Mouse (Mus musculus) erythroblast, adult 5-6 weeks (primary cell): ENCODE data around the gene Rnaseh2b. TPM values are rescaled to one million over a fixed set of nuclear protein-coding genes. Genes with fewer than 3 reads are reported as not detected.

Source experiments
- ATAC-seq: replicated peaks from 2 replicates; pipeline ENCODE4 v1.8.0; 2016; ENCODE audit warnings: moderate number of reproducible peaks, mild to moderate bottlenecking, moderate TSS enrichment, inconsistent platforms; ENCODE audit not compliant: poor library complexity, low FRiP score, severe bottlenecking
- total RNA-seq, 2 experiments: library from RNA; stranded (forward) in 1 of 2; stranded (reverse) in 1 of 2; fragments of 150-400 nt in 1 of 2; fragments of 200-764, 138-1000 nt in 1 of 2; gene quantifications; 2 replicates each; pipeline versions ENCODE4 v1.2.3 to v1.2.4; 2015 to 2017; ENCODE audit warnings: low replicate concordance in 2 of 2

Gene Rnaseh2b
- total RNA-seq, 2 experiments from 2014 or later: 22.2 to 24.4 TPM

DNA sequence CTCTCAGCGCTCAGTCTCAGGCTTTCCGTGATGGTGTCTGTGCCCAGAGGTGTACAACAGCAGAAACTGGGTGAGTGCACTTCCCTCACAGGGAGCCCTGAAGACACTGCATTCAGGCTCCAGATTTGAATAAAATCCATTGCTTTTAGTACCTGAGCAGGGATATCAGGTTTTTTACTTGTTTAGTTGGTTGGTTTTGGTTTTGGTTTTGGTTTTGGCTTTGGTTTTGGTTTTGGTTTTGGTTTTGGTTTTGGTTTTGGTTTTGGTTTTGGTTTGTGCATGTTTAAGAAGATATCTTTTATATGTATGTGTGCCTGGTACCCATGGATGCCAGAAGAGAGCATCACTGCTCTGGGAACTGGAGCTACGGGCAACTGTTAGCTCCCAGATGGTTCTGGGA, 58.5 kb downstream of the Rnaseh2b start:
- no peak for ATAC-seq

DNA sequence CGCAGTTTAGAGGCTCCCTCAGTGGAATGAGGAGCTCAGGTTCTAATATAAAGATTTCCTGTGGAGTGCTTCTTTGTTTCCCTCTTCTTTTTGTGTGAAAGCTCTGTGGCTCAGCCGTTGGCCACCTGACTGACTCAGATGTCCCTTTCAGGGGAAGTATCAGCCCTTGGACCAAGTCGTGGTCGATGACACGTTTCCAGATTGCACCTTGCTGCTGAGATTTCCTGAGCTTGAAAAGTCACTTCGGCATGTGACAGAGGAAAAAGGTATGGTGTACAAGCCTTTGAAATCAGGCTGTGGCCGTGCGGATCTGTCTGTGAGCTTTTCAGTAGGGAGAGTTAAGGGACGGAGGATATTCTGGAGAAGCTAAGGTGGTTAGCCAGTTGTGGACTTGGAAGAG, 61.0 kb downstream of the Rnaseh2b start:
- ATAC-seq: no peak

DNA sequence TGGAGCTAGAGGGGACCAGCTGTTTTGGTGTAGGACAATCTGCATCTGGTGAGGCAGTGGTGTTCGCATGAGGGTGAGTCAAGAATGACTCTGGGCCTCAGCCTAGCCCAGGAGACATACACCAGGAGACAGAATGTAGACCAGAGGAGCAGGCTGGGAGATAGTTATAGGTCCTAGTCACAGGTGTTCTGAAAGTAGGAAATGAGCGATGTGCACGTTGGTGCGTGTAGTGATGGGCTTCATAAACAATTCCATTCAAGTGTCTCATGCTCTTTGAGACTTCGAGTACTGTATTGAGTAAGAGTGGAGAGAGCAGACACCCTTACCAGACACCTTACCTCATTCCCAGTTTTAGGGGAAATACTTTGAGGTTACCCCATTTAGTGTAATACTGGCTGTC, 61.4 kb downstream of the Rnaseh2b start:
- no peak for ATAC-seq

DNA sequence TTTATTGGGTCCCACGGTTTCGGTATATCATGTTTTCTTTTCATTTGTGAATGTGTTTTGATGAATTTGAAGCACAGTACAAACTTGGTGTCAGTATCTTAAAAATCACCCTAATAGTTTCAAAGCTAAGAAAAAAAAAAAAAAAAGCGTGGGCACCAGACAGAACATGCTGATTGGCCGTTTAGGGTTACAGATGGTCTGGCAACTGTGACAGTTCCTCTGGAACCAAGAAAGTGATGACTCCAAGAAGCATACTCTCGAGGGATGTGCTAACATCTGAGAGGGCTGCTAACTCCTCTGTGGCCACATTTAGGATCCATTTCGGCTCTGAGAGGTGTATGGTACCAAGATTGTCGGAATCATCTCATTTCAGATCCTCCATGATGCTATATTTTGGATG, 62.8 kb downstream of the Rnaseh2b start:
- no peak for ATAC-seq

DNA sequence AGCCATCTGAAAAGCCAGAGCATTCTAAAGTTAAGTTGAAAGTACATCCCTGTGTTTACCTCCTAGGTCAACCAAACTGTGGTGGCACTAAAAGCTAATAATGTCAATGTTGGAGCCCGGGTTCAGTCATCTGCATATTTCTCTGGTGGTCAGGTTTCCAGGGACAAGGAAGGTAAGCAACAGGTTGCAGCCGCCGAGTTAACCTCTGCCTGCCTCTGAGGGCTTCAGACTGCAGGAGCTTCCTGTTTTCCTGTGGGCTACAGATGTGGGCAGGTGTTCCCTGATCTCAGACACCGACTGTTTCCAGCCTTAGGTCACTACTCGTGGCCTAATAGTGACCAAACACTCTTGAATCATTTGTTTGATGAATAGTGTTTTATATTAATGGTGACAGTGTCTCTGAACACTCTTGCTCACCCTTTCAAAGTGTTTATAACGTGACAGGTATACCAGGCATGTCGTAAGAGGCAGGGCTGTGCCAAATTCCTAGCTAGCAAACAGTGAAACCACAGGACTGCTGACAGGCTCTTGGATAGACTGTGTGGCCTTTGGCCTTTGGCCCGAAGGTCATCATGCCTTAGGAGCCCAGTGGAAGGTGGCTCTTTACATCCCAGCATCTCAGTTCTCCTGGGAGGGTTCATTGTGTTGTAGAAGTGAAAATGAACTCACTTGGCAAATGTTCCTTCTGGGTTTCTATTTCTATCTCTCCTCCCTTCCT, 69.0 kb downstream of the Rnaseh2b start:
- no peak for ATAC-seq

DNA sequence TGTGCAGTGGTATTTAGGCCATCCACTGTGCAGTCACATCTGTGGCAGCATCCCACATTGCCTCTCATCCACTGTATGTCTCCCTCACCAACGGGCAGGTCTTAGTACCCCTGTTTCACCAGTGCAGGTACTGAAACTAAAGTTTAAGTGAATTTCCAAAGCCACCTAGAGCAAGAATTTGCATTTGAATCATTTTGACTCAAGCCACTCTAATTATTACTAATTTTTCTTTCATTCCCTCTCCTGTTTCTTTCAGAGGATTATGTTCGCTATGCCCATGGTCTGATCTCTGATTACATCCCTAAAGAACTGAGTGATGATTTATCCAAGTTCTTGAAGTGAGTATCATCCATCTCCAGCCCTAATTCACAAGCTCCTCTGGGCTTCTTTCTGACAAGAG, 71.4 kb downstream of the Rnaseh2b start:
- ATAC-seq: no peak

DNA sequence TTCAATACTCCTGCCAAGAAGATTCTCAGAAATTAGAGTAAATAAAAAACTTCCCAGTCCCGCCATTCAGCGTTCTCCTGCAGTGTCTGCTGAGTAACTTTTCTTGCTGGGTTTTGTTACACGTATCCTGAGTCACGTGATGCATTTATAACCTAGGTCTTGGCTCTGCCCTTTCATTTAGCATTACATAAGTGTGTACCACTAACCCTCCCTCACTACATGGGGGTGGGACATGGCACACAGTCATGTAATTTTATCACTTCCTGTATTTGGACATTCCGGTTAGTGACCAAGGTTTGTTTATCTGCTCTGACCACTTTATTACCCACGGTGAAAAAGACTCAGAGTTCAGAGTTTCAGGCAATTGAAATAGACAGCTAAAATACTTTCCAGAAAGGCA, 78.4 kb downstream of the Rnaseh2b start:
- ATAC-seq: no peak

DNA sequence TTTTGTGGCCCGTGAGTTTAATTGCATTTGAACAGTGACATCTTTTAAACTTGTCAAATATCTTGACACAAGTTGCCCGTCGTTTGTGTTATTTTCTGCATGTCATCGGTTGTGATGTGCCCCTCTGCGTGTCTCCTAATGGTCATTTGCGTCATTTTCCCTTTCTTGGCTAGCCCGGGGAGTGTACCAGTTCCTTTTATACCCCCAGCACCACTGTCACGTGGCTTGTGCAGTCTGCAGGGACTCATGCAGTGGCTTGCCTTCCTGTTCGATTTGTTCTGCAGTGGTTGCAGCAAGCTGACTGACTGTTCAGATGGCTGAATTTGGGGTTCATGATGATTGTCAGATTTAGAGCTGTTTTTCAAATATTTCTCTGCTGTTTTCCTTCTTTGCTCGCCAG, 81.6 kb downstream of the Rnaseh2b start:
- no peak for ATAC-seq

DNA sequence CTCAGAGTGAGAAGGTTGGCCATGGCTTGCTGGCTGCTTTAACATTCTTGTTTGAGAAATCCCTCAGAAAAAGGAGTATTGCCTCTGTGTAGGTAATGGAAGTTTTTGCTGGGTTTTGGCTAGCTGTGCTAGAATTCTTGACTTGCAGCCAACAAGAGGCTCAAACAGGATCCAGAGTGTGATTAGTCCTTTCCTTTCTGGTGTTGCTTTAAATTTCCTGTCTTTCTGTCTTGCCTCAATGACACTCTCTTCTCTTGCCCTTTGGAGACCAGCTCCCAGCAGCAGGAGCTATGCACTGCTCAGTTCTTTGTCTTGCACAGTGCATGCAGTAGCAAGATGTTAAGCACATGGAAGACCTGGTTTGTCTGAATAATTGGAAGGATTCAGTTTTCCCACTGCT, 83.3 kb downstream of the Rnaseh2b start:
- ATAC-seq: no peak

DNA sequence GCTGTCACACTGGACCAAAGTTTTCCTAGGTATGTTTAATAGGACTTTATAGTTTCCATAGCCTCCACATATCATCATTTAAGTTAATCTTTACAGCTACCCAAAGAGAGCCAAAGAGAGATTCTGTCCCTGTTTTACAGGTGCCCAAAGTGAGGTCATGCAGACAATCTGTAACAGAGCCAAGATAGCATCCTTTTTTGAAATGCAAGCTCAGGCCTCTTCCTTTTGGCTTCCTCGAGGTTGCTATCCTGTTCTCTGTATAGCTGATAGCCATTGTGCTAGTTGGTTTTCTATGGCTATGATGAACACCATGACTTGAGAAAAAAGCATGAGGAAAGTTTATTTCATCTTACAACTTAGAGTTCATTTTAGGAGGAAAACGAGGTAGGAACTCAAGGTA, 83.7 kb downstream of the Rnaseh2b start:
- ATAC-seq: no peak

DNA sequence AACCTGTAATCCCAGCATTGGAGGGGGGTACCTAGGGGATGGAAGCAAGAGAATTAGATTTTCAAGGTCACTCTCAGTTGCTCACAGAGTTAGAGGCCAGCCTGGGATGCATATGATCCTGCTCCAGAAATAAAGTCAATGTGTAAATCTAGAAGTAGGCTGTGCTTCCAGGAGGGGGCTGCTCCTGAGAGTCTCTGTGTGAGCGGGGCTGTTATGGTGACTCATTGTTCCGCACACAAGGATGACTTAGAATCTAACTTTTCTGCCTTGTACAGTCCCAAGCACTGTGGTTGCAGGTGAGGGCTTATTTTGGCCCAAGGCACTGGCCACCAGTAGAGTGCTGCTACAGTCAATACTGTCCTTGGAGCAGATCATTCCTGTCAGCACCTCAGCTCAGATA, 87.0 kb downstream of the Rnaseh2b start:
- ATAC-seq: no peak

DNA sequence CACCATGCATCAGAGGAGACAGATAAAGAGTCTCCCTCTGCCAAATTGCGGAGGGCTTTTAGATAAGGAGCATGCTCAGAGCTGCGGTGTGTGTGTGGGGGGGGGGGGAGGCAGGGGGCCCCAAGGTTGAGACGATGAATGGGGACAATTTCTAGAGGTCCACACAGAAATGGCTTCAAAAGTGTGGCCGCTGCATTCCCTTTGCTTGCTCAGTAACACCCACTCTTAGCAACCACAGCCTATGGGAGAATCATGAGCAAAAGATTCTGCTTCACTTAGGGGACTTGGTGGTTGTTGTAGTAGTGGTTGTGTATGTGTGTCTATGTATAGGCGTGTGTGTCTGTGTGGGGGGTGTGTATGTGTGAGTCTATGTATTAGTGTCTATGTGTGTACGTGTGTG, 88.2 kb downstream of the Rnaseh2b start:
- ATAC-seq: no peak

DNA sequence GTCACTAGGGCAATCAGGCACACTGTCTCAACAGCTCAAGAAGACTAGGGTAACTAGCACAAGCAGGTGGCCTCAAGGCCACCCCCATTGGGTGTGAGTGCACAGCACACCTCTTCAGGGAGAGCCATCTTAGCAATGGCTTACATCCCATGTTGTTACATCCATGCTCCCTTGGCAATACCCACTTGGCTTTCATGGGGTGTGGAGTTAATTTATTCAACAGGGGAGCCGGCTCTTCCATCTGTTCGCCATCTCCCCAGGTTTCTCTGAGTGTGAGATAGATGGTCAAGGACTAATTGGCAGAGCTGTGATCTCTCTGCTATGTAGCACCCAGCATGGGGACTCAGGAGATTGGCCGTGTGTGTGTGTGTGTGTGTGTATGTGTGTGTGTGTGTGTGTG, 90.7 kb downstream of the Rnaseh2b start:
- no peak for ATAC-seq

DNA sequence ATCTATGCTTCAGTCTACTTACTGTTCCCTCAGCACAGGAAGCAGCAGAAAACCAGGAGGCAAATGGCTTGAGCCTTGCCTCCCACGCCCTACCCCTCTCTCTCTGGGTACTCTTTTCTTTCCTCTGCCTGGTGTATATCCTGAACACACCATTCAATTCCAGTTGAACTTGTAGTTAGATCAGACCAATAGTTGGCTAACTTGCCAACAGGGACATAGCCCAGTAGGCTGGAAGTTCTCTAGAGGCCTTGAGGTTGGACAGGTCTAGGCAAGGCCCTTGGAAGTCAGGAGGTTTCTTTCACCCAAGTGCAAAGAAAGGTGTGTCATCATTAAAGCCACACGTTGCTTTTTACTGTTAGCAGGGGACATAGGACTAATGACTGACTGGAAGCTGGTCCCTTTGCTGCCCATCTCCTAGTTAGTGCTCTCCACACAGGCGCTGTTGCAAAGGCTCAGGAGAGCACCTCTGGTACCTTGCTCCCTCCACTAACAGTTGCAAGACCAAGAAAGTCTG, 91.5 kb downstream of the Rnaseh2b start:
- no peak for ATAC-seq

DNA sequence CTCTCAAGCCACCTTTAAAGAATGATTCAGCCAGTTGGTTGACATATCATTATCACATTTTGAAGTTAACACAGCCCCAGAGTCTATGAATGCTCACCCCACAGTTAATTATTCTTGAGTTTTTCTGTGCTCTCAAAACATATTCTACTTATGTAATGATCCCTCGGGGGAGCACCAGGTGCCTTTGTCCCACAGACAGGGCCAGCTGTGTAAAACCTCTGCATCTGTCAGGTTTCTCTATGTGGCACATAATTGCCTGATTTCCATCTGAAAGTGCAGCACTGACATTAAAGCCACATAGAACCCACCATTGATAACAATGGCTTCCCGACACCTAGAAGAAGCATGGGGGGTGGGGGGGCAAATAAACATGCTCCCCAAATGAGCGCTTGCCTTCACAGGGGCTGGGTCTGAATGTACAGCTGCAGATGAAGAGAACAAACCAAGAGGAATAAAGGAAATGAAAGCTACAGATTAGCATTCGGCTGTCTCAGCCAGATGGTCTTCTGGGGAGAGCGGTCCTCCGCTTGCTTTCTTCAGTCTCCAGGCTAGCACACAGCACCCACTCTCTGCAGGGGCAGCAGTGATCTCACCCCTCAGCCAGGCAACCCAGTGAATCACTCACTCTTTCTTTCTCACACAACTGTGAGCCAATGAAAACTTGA, 96.8 kb downstream of the Rnaseh2b start:
- ATAC-seq: no peak

DNA sequence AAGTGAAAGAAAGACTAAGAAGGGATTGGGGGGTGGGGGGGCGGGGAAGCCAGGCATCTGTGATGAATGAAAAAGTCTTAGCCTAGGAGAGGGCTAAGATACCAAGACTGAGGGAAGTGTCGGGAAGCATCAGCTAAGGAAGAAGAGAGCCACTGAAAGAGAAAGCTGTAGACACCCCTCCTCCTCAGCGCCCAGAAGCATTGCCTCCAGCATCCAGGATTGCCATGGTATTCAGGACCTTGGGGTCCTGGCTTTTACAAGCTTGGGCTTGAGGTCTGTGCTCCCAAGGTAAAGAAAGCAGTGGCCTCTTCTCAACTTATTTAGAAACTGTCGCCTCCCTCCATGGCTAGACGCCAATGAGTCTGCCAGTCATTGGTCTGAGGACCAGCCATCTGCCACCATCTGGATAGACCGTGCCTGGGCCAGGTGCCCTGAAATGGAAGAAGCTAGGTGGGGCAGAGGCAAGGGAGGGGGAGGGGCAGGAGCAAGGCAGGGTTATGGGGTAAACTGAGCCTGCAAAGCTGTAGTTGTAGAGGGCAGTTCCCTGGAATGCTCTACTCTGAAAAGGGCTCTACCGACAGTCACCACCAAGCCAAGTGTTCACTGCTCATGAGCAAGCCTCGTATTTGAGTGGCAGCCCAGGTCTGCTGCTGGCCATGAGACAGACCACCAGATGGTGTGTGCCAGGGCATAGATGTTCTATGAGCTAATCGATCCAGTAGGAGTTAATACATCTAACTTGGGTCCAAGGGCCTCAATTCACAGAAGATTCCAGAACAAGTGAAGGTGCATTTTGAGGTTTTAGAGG, 97.5 kb downstream of the Rnaseh2b start:
- ATAC-seq: no peak

DNA sequence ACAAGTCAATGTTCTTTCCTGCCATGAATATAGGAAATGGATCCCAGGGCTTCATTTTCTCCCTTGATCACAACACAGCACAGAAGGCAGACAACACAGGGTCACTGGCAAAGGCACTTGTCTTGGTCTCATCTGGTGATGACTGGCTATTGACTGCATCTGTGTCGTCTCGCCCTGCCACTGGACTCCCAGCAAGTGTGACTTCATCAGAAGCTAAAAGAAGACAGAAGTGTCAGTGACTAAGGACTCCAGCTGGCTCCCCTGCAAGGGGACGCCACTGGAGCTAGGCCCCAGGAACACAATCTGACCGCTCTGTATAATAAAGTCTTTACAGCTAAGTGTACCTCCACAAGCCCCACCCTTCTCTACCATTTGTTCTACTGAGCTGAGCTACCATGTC, 100.4 kb downstream of the Rnaseh2b start:
- no peak for ATAC-seq

DNA sequence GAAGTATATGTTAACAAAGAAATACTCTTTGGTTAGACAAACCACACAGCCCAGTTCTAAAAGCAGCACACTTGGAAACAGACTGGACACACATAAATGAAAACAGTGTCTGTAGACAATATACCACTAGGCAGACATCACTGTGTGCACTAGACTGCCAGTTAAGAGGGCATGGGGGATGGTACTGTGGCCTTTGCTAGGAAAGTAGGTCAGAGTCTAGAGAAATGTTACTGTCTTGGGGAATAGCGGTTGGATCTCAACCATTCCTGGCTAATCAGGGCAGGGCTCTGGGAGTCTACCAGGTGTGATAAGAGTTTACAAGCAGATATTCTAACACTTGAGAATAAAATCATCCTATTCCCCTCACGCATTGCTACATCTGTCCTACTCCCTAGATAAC, 103.0 kb downstream of the Rnaseh2b start:
- no peak for ATAC-seq

DNA sequence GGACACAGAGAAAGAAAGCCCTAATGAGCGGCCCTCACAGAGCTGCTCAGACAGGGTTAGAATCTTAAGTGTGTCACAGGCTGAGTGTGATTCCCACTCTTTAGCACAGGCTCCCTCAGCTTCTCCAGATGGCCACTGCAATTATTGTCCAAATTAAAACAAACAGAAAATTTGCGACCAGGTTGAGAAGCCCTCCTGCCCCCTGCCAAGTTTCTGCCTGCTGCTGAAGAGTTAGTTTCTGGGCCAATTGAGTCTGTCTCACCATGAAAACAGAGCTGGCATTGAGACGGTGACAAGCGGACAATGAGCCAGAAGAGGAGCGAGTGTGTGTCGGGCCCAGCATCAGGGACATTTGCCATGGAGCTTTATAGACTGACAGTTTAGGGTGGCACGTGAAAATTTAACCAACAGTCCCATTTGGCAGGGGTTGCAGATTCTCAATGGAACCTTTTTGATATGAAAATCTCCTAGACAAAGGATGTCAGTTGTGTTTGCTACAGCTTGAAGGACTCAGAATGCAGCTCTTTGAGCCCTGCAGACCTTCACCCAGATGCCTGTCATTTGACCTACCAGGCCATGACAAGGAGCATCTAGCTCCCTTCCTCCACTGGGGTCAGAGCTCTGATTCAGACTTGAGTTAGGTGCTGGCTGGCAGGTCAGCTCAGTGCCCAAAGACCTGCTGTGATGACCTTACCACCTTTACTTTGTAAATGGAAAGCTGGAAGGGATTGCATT, 123.8 kb downstream of the Rnaseh2b start:
- ATAC-seq: no peak

DNA sequence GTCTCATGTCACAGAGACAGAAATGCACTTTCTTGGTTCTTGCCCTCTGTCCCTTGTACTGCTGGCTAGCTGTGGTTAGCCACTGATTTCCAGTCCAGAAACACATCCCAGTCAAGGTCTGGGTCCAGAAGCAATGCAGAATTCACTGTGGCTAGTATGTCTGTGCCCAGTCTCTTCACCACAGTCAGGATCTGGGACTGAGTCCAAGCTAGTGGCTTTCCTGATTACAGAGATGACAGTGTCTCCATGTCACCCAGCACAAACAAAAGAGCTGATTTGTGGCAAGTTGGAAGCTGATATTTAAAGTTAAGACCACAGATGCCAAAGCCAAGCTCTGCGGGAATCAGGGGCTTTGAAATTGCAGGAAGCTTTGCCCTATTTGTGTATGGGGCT, 124.3 kb downstream of the Rnaseh2b start:
- no peak for ATAC-seq
